Mouse (Mus musculus) C2C12 (cell line): ENCODE results near the gene Rgma. TPM values are rescaled to one million over a fixed set of nuclear protein-coding genes. Genes with fewer than 3 reads are reported as not detected.

Source experiments
- H3K27me3 ChIP-seq: one replicate; pipeline ENCODE4 v1.6.1; 2011; ENCODE audit not compliant: control insufficient read depth, insufficient read depth, insufficient read length
- H3K36me3 ChIP-seq: one replicate; pipeline ENCODE4 v1.6.1; 2011; ENCODE audit not compliant: control insufficient read depth, insufficient read depth
- H3K4me3 ChIP-seq: one replicate; pipeline ENCODE4 v1.5.1; 2011; ENCODE audit warnings: mild to moderate bottlenecking, control low read depth; ENCODE audit not compliant: poor library complexity, insufficient read depth, severe bottlenecking
- H3K79me2 ChIP-seq: one replicate; pipeline ENCODE4 v1.6.1; 2011; ENCODE audit not compliant: control insufficient read depth, insufficient read depth
- H3K79me3 ChIP-seq: one replicate; pipeline ENCODE4 v1.6.1; 2011; ENCODE audit warnings: low read depth, control low read depth
- H3ac ChIP-seq: one replicate; pipeline ENCODE3; 2011; ENCODE audit warnings: low read depth; ENCODE audit not compliant: control insufficient read depth, insufficient read length
- CEBPB ChIP-seq: IDR thresholded peaks from one replicate; pipeline ENCODE4 v1.6.1; 2011; ENCODE audit warnings: low read depth, mild to moderate bottlenecking, control low read depth, moderate library complexity
- CTCF ChIP-seq: IDR thresholded peaks from one replicate; pipeline ENCODE4 v1.5.1; 2011; ENCODE audit not compliant: control insufficient read depth, insufficient read depth, insufficient read length
- FOSL1 ChIP-seq: IDR thresholded peaks from one replicate; pipeline ENCODE4 v1.8.0; 2011; ENCODE audit warnings: mild to moderate bottlenecking, low read length; ENCODE audit not compliant: poor library complexity, insufficient read depth, severe bottlenecking
- MAX ChIP-seq: IDR thresholded peaks from one replicate; pipeline ENCODE4 v1.6.1; 2011; ENCODE audit warnings: mild to moderate bottlenecking, control low read depth
- MYOD1 ChIP-seq: IDR thresholded peaks from one replicate; pipeline ENCODE4 v1.6.1; 2011; ENCODE audit warnings: low read depth; ENCODE audit not compliant: control insufficient read depth, insufficient read length
- MYOG ChIP-seq: IDR thresholded peaks from one replicate; pipeline ENCODE4 v1.6.1; 2011; ENCODE audit not compliant: control insufficient read depth, insufficient read length; ENCODE audit errors: extremely low read depth
- USF1 ChIP-seq: IDR thresholded peaks from one replicate; pipeline ENCODE4 v1.6.1; 2011; ENCODE audit warnings: low read depth, mild to moderate bottlenecking, control low read depth, moderate library complexity
- polyA plus RNA-seq: library from polyadenylated mRNA; unstranded; fragments of >200 nt; fragmentation: generic; extraction: Trizol; gene quantifications from one replicate; pipeline ENCODE4 v1.2.1, GENCODE M21; 2012; ENCODE audit warnings: missing spikeins

Gene Rgma
- polyA plus RNA-seq, 1 experiment, result 1.4 TPM

- H3K36me3 ChIP-seq, result peaks cover 70% of the 10 kb centered on the region
- no peak overlapping the region for H3ac ChIP-seq
- no peaks in the 10 kb centered on the region for H3K79me2 ChIP-seq
- H3K27me3 ChIP-seq, result no peaks in the 10 kb centered on the region
- TF ChIP-seq FOSL1, result no peak
- TF ChIP-seq MYOD1, result no peak
- no peak for TF ChIP-seq CTCF
- no peak for TF ChIP-seq MYOG
- TF ChIP-seq USF1, result no peak
- TF ChIP-seq MAX, result no peak
- TF ChIP-seq CEBPB, result no peak
- peaks cover 2% of the 10 kb centered on the region for H3K79me3 ChIP-seq
- no peak overlapping the region for H3K4me3 ChIP-seq
These were observed 59.0 kb downstream of the Rgma start for GRCm38 (mm10) chr7:73434336-73434677.

DNA sequence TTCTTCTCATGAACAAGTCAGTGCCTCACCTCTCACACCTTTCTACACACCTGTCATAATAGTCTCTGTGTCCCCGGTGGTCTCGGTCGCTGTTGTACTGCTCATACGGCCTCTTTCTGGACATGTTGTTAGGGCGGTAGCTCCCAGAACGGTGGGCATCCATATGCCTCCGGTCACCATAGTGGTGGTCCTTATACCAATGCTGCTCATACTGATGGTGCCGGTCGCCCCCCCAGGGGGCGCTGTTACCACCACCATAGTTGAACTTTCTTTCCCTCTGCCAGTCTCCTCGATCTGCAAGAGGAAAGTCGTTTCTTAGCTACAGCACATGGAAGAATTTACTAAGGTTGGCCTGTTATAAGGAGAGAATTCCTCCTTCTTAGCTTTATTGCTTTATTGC is 60.4 kb downstream of the Rgma start:
- no peak for TF ChIP-seq MAX
- no peak for TF ChIP-seq MYOG
- no peak for TF ChIP-seq CTCF
- no peak for TF ChIP-seq MYOD1
- TF ChIP-seq FOSL1, result no peak
- no peak for TF ChIP-seq CEBPB
- TF ChIP-seq USF1, result no peak
- H3K36me3 ChIP-seq, result peaks cover 76% of the 10 kb centered on the region

DNA sequence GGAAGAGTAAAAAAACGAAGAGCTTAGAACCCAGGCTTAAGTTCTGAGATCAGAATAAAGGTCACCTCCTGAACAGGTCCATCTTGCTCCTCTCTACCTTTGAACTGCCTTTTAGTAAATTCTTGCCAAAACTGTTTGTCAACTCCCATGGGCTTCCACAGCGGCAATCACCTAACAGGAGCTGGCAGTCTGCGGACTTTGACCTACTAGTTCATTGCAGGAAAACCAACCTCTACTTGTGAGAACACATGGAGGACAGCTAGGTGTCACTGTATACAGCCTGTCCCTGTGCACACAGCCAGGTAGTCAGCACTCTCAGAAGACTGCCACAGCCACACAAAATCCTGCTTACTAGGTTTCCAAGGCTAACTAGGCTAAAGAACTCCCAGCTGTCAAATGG is 66.5 kb downstream of the Rgma start:
- Histone ChIP-seq H3K4me3 (no peak overlapping the region), H3K79me2 (no peaks in the 10 kb centered on the region), H3K27me3 (no peaks in the 10 kb centered on the region), H3K36me3 (peaks cover 89% of the 10 kb centered on the region), H3K79me3 (no peaks in the 10 kb centered on the region), H3ac (no peak overlapping the region)
- TF ChIP-seq CTCF (no peak), MYOD1 (no peak), CEBPB (no peak), FOSL1 (no peak), MYOG (no peak), USF1 (no peak), MAX (no peak)

More for the DNA sequence above, 60.4 kb downstream of the Rgma start:
- H3ac ChIP-seq, result no peak overlapping the region
- H3K79me2 ChIP-seq, result no peaks in the 10 kb centered on the region
- H3K79me3 ChIP-seq, result peaks cover 2% of the 10 kb centered on the region
- H3K27me3 ChIP-seq, result no peaks in the 10 kb centered on the region
- no peak overlapping the region for H3K4me3 ChIP-seq

DNA sequence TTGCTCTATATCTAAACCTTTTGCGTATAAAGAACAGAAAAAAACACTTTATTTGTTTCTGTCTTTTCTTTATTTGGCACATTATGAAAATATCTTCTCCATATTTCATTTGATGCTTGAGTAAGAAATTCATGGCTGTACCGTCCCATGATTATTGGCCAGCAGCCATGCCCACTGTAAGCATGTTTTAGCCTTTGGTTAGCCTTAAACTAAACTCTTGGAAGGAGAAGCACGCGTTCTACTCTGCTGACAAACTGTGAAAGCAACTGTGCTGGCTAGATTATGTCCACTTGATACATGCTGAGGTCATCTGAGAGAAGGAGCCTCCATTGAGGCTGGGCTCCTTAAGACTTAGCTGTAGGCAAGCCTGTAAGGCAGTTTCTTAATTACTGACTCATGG is 66.9 kb downstream of the Rgma start:
- Histone ChIP-seq H3ac (no peak overlapping the region), H3K4me3 (no peak overlapping the region), H3K27me3 (no peaks in the 10 kb centered on the region), H3K36me3 (peaks cover 89% of the 10 kb centered on the region), H3K79me3 (no peaks in the 10 kb centered on the region), H3K79me2 (no peaks in the 10 kb centered on the region)
- TF ChIP-seq MAX (no peak), FOSL1 (no peak), MYOG (no peak), USF1 (no peak), MYOD1 (no peak), CTCF (no peak), CEBPB (no peak)

GRCm38 (mm10) chr7:73451594-73451993 is 76.3 kb downstream of the Rgma start:
- no peak overlapping the region for H3ac ChIP-seq
- H3K79me2 ChIP-seq, result no peaks in the 10 kb centered on the region
- no peaks in the 10 kb centered on the region for H3K27me3 ChIP-seq
- no peak overlapping the region for H3K4me3 ChIP-seq
- TF ChIP-seq USF1 (no peak), MAX (no peak), CTCF (no peak), FOSL1 (no peak), MYOG (no peak), MYOD1 (no peak), CEBPB (no peak)
- H3K79me3 ChIP-seq, result peaks cover 2% of the 10 kb centered on the region
- peaks cover 96% of the 10 kb centered on the region for H3K36me3 ChIP-seq

GRCm38 (mm10) chr7:73452187-73452808 is 77.0 kb downstream of the Rgma start:
- Histone ChIP-seq H3ac (no peak overlapping the region), H3K79me2 (peaks cover 4% of the 10 kb centered on the region), H3K79me3 (peaks cover 2% of the 10 kb centered on the region), H3K4me3 (no peak overlapping the region), H3K36me3 (peaks cover 95% of the 10 kb centered on the region), H3K27me3 (no peaks in the 10 kb centered on the region)
- TF ChIP-seq MAX (no peak), USF1 (no peak)
